Mouse (Mus musculus): ENCODE results near the gene Hist1h2ae.

DNA sequence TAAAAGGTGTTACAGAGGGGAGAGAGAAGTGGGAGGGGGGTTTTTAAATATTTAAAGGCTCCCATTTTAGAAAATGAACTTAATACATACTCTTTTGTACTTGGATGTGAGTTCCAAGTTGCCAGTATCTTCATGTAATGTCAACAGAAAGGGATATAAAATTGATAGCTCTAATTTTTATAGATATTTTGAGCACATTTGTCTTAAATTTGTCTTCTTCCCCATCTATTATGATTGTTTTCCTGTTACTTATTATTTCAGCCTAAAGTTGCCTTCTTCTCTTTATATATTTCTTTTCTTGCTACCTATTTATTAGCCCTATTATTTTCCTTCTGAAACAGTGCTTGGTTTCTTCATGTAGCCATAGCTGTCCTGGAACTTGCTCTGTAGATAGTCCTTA is 18.1 kb downstream of the Hist1h2ae start, which contains the start of gene Hist1h1d:
- TF ChIP-seq CTCF (IDR thresholded peaks at IDR 0.05; ENCODE audit: low read depth, low read length) (no peak), EP300 (IDR thresholded peaks at IDR 0.05; ENCODE audit: insufficient read depth, low read depth, low read length) (no peak)

Data from ES-Bruce4 (cell line).